Mouse (Mus musculus) G1E-ER4 (cell line): ENCODE data around the gene Man1a2. TPM values are rescaled to one million over a fixed set of nuclear protein-coding genes. Genes with fewer than 3 reads are reported as not detected.

ENCODE experiments used
- GATA1 ChIP-seq: IDR thresholded peaks from one replicate; pipeline ENCODE4 v1.8.0; 2012; ENCODE audit warnings: low read length, inconsistent platforms
- polyA plus RNA-seq: library from polyadenylated mRNA; stranded (reverse); fragments of >175 nt; gene quantifications from 2 replicates; pipeline ENCODE4 v1.2.3, GENCODE M21; 2012

The Man1a2 gene
- polyA plus RNA-seq, 1 experiment, result 121 TPM

- no peak for TF ChIP-seq GATA1
Observed at GRCm38 (mm10) chr3:100641581-100641980, 43.7 kb downstream of the Man1a2 start.

- no peak for TF ChIP-seq GATA1
Observed at GRCm38 (mm10) chr3:100636255-100636654, 49.0 kb downstream of the Man1a2 start.

GRCm38 (mm10) chr3:100634821-100635220 is 50.5 kb downstream of the Man1a2 start:
- no peak for TF ChIP-seq GATA1

- TF ChIP-seq GATA1, result no peak
Observed at GRCm38 (mm10) chr3:100618511-100618910, 66.8 kb downstream of the Man1a2 start.

GRCm38 (mm10) chr3:100610916-100611315 is 74.4 kb downstream of the Man1a2 start:
- no peak for TF ChIP-seq GATA1

- no peak for TF ChIP-seq GATA1
Observed at GRCm38 (mm10) chr3:100604539-100604938, 80.8 kb downstream of the Man1a2 start.

- TF ChIP-seq GATA1, result no peak
Observed at GRCm38 (mm10) chr3:100599265-100599820, 86.0 kb downstream of the Man1a2 start.

GRCm38 (mm10) chr3:100591053-100591452 is 94.2 kb downstream of the Man1a2 start:
- no peak for TF ChIP-seq GATA1

- TF ChIP-seq GATA1, result no peak
Observed at GRCm38 (mm10) chr3:100582721-100583355, 102.5 kb downstream of the Man1a2 start.

GRCm38 (mm10) chr3:100572571-100573183 is 112.6 kb downstream of the Man1a2 start:
- no peak for TF ChIP-seq GATA1

GRCm38 (mm10) chr3:100568443-100569390 is 116.6 kb downstream of the Man1a2 start:
- TF ChIP-seq GATA1, result no peak

GRCm38 (mm10) chr3:100563565-100563964 is 121.7 kb downstream of the Man1a2 start:
- TF ChIP-seq GATA1, result no peak

- TF ChIP-seq GATA1, result no peak
Observed at GRCm38 (mm10) chr3:100562455-100562854, 122.8 kb downstream of the Man1a2 start.

- TF ChIP-seq GATA1, result no peak
Observed at GRCm38 (mm10) chr3:100561561-100562175, 123.6 kb downstream of the Man1a2 start.

- no peak for TF ChIP-seq GATA1
Observed at GRCm38 (mm10) chr3:100559431-100559830, 125.9 kb downstream of the Man1a2 start.
